Mouse (Mus musculus): Measurements from ENCODE around the gene Spryd7. TPM values are rescaled to one million over a fixed set of nuclear protein-coding genes. Genes with fewer than 3 reads are reported as not detected.

Gene Spryd7
- total RNA-seq, 2 experiments from 2014 or later, result 41.4 to 41.7 TPM

DNA sequence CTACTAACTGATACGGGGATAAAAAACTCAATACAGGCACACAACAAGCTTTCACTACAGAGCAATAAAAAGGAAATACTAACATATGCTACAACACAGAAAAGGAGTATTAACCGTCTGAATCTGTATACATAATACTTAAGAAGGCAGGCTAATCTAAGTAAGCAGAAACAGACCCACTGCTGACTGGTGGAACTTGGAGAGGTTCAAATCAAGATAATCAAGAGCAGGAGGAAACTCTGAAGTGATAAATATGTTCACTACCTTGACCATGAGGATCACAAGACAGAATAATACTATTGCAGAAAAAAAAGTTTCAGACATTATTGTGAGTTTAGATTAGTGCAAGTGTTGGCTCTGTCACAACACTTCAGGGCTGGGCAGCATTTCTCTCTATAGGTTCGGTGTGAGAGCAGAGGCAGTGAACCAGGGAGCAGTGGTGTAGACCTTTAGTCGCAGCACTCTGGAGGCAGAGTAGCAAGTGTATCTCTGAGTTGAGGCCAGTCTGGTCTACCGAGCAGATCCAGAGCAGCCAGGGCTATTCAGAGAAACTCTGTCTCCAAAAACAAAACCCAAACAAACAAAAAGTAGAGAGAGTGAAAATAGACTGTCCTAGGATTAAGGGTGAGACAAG is 19.9 kb downstream of the Spryd7 start:
- intact Hi-C loops (cut with DNase I), result no loop called here
- DNase-seq, result no peak

DNA sequence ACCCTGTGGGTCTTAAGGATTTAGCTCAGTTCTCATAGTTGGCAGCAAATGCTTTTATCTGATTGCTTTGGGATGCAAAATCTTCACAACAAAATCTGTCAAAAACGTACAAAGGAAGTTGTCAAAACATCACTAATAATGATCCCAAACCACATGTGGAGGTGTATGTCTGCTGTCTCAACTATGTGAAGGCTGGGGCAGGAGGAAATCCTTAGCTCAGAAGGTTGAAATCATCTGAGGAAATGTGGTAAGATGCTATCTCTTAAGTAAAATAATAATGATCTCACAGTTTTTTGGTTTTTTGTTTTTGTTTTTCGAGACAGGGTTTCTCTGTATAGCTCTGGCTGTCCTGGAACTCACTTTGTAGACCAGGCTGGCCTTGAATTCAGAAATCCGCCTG is 20.9 kb downstream of the Spryd7 start:
- DNase-seq, result no peak
- intact Hi-C loops (cut with DNase I), result no loop called here

DNA sequence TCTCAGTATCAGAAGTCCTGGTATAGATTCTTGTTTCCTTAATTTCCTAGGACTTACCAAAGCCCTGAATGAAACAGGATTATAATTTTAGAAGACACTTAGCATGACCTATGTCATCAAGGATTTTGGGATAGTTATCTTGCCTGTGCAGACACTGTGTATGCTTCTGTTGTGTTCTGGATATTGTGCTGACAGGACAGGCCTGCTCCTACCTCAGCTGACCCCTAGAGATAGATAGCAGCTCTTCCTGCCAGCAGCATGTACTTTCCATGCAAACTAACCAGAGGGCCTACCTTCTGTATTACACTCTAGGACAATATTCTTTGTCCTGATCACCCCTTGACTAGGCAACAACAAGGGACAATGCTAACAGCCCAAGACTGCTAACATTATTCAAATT is 25.7 kb downstream of the Spryd7 start:
- DNase-seq, result no peak
- intact Hi-C loops (cut with DNase I), result no loop called here

DNA sequence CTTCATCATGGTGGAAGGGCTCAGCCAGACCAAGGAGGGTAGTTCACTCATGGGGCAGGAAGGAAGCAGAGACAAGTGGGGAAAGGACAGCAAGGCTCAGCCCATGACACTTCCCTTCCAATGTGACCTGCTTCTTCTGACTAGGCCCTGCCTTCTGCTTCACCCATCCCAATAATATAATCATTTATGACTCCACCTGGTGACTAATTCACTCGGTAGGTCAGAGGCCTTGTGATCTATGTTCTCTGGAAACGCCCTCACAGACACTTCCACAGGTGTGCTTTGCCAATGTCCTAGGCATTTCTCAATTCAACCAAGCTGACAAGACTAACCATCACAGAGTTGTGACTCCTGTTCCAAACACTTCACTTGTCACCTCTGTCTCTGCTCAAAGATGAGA is 26.3 kb downstream of the Spryd7 start:
- intact Hi-C loops (cut with DNase I), result no loop called here
- no peak for DNase-seq

DNA sequence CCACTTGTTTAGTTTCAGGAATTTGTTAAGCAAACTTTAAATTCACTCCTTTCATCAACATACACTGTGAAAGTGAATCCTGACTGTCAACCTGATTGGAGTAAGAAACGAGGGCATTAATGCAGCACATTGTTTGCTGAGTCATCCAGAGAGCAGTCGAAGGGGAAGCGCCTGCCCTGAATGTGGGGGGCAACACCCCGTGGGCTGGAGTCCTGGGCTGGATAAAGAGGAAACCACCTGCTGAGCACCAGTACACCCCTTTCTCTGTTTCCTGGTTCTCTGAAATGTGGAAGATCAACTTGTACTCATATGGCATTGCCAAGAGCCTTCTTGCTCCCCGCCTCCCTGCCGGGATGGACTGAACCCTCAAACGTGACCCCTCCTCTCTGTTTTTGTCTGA is 27.2 kb downstream of the Spryd7 start:
- DNase-seq, result no peak

DNA sequence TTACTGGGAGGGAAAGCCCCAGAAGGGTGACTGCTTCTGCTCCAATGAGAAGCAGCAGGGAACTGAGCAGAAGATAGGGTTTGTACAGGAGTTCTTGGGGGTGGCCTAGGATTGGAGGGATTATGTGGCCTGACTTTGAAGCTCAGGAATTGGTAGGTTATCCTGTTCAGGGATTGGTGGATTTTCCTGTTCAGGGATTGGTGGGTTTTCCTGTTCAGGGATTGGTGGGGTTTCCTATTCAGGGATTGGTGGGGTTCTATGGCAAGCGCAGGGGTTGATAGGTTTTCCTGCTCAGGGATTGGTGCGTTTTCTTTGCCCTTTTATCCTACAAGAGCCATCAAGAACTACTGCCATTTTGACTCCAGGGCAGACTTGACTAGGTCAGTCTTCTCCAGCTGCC is 30.7 kb downstream of the Spryd7 start:
- DNase-seq, result no peak
- intact Hi-C loops (cut with DNase I), result no loop called here

More for the DNA sequence above, 27.2 kb downstream of the Spryd7 start:
- intact Hi-C loops (cut with DNase I), result no loop called here

DNA sequence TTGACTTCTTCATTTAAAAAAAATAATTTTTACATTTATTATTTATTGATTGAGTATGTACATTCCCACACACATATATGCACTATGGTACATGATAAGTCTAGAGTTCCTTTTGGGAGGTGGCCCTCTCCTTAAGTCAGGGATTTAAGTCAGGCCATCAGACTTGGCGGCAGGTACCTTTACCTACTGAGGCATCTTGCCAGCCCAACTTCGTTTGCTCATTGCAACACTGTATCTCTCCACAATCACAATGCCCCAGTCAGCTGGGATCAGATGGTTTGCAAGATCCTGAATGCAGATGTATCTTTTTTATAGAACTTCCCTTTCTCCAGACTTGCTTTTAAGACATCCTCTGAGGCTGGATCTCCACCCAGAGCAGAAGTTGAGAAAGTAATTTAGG is 32.9 kb downstream of the Spryd7 start:
- intact Hi-C loops (cut with DNase I), result no loop called here
- no peak for DNase-seq

DNA sequence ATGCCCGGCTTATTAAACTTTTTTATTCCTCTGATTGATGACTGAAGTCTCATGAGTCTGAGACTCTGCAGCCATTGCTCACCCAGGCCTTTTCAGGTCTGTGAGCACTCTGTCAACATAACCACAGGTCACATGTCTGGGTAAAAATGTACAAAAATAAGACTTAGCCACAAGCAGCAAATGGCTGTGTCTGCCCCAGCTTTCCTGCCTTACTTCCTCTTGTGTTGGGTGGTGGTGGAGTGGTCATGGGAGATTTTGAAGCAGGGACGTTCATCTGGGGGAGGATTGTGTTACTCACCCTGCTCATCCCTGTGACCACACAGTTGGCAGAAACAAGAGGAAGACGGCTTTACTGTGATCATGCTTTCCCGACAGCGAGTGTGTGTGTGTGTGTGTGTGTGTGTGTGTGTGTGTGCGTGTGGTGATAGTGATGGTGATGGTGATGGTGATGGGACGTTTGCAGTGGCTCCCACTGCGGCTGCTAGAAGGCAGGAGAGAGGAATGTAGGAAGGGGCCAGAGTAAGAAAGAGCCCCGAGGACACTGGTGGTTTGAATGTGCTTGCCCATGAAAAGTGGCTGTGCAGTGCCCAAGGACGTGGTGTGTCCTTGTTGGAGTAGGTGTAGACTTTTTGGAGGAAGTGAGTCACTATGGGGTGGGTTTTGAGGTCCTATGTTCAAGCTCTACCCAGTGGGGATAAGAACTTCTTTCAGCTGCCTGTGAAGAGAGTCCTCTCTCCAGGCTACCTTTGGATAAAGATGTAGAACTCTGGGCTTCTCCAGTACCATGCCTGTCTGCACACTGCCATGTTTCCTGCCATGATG is 37.8 kb downstream of the Spryd7 start:
- intact Hi-C loops (cut with DNase I), result no loop called here
- DNase-seq, result no peak

DNA sequence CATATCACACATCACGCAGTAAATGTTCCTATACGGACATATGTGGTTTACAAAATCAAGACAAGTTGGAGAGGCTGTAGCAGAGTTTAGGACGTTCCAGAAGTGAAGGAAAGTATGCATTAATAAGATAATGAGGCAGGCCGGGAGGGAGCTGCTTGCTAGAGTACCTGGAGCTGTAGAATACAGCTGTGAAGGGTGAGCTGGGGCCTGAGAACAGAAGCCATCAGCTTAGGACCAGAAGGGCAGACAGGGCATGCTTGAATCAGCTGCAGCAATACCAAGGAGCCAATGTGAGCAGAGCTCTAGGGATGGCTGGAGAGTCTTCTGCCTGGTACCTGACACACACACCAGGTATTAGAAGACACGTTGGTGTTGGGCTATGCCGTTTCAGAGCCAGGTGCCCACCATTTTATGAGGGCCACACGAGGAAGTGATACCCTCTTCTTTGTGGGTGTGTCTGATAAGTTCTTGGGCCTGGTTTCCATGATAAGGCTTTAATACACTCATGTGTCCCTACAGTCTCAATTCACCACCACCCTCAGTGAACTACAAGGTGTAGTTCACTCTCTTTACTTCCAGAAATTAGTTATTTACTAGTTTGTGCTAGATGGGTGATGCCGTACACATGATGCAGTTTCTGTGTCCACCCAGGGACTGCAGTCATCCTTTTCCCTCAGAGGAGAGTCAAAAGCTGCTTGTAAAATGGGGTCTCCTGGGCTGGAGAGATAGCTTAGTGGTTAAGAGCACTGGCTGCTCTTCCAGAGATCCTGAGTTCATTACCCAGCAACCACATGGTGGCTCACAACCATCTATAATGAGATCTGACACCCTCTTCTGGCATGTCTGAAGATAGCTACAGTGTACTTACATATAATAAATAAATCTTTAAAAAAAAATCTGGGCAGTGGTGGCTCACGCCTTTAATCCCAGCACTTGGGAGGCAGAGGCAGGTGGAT is 39.9 kb downstream of the Spryd7 start:
- no peak for DNase-seq
- intact Hi-C loops (cut with DNase I), result no loop called here

DNA sequence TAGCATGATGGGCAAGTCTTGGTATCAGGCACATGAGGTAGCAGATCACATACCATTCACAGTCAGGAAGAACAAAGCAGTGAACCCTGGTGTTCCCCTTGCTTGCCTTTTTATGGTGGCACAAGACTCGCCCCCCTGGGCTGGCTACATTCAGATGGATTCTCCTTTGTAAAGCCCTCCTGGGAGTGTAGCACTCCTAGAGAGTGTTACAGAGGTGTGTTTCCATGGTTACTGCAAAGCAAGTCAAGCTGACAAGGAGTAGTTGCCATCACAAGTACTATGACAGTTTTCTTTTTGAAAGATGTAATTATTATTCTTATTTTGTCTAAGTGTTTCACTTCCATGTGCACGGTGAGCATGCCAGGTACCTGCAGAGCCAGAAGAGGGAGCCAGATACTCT is 45.2 kb downstream of the Spryd7 start:
- no peak for DNase-seq

DNA sequence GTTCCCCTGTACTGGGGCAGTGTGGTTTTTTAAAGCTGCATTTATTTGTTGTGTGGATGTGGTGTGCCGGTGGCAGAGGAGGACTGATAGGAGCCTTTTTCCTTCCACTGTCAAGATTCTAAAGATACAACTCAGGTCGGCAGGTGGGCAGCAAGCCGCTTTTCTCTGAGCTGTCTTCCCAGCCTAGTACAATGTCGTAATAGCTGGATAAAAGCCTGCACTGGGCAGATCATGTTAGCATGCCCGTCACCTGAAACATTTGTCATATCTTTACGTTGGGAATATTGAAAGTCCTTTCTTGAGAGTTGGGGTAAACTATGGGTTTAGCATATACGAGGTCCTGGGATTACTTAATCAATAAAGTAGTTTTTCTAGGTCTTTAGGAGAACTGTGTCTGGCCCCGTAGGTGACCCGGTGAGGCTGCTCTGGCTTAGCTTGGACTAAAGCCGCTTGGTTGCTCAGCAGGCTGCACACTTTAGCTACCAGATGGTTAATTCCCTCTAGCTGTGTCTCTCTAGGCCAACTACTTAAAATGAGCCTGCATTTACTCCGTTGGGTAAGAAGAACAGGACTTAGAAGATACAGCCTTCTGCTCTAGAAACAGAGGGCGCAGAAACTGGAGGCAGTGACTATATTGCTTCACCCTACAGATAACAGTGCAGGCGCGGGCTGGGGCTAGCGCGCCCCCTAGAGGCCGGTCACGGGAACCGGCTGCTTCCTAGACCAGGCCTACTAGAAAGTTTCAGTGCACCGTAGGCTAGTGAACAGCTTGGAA is 58.8 kb downstream of the Spryd7 start:
- intact Hi-C loops (cut with DNase I), result loop anchor here (5.0 kb wide), 1 partner anchor 166 kb away; no protein-coding TSS in a partner anchor
- peak; percentile 70 for DNase-seq

More for the DNA sequence above, 45.2 kb downstream of the Spryd7 start:
- intact Hi-C loops (cut with DNase I), result no loop called here

DNA sequence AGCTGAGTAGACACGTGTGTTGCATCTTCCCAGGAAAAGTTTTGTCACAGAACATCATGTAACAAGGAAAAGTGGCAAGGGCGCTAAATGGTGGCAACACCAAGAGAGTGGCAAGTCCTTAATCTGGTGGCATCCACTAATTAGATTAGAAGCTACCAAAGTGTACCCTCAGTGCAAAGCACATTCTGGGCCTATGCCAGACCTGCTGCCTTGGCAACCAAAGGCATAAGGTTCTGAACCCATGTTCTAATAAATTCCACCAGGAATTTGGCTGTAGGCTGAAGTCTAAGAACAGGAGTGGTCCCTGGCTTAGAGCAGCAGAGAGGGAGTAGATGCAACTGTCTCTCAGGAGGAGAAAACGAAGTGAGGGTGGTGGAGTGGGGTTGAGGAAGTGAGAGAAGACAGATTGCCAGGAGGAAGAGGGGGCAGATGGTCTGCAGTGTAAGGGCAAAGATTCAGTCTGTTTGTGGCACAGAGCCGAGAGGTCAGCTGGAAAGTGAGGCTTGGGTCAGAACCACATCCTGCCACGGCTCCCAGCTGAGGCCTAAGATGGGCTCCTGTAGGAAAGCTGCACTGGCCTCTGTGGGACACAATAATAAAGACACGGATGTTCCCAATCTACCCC is 63.1 kb downstream of the Spryd7 start:
- DNase-seq, result peak; percentile 46
- intact Hi-C loops (cut with DNase I), result no loop called here

Other genes with a start within 250 kb of the Spryd7 start
- under 1 TPM in 1 of 2 experiments, not detected in 1; 0.42 TPM for gene Arl11, start 247.1 kb downstream of the Spryd7 start, total RNA-seq (2021)
- gene Ebpl, start 196.4 kb downstream of the Spryd7 start, total RNA-seq (2021), result 1 to 10 TPM; 7.0 to 7.4 TPM
- gene Kpna3, start 117.0 kb downstream of the Spryd7 start, total RNA-seq (2021), result 10 to 100 TPM; 88.4 to 97.8 TPM
- 10 to 100 TPM; 26.2 to 26.4 TPM for gene Trim13, start 41.4 kb upstream of the Spryd7 start, total RNA-seq (2021)
- 1 to 10 TPM; 3.3 to 3.8 TPM for gene Kcnrg, start 50.6 kb upstream of the Spryd7 start, total RNA-seq (2021)

All from left cerebral cortex, postnatal 4 days (tissue).